Mouse (Mus musculus) T-helper 17 cell (primary cell): ENCODE data around the gene Gm13285.
"Not testable (repeated sequence)": the region's sequence is repeated elsewhere in the genome, so short reads cannot be mapped to it uniquely, and the experiment has no call there.

Source experiments
- in situ Hi-C, 2 experiments: fragments of 300-600 bp; cut with MboI, MseI; formaldehyde crosslinking; loops; 1 replicate in 1 of 2; 2 replicates in 1 of 2; pipeline ENCODE4 v1.15.1; 2025; ENCODE audit warnings: high pct_unique_total_duplicates in 2 of 2

The Gm13285 gene

GRCm38 (mm10) chr4:88793936-88794675 is 5.4 kb upstream of the Gm13285 start, which contains the start of gene Gm13275:
Gene Gm13275, plus strand, starts transcription at chr4:88794487.
- in situ Hi-C loops = not testable (repeated sequence)

- in situ Hi-C loops = not testable (repeated sequence)
Measured at GRCm38 (mm10) chr4:88797097-88797496, 2.4 kb upstream of the Gm13285 start, which contains the start of gene Gm13279. Gene Gm13279, plus strand, starts transcription at chr4:88797397.

GRCm38 (mm10) chr4:88802954-88803353 is 3.5 kb downstream of the Gm13285 start, which contains the start of gene Gm13287:
Gene Gm13287, plus strand, starts transcription at chr4:88803254.
- in situ Hi-C loops = loop anchor here in 1 of 2 experiments (5.0 to 25.0 kb wide), 2 partner anchors 66 to 1916 kb away; no protein-coding TSS in a partner anchor

- in situ Hi-C loops = loop anchor here in 1 of 2 experiments (5.0 to 25.0 kb wide), 2 partner anchors 33 to 1918 kb away; partner anchors contain the start of gene Gm13290
Measured at GRCm38 (mm10) chr4:88805231-88805630, 5.8 kb downstream of the Gm13285 start, which contains the start of gene Gm13288. Gene Gm13288, plus strand, starts transcription at chr4:88805531.

GRCm38 (mm10) chr4:88805761-88806160 is 6.3 kb downstream of the Gm13285 start:
- in situ Hi-C loops = loop anchor here in 1 of 2 experiments (5.0 to 25.0 kb wide), 2 partner anchors 33 to 1918 kb away; partner anchors contain the start of gene Gm13290

- in situ Hi-C loops = loop anchor here in 1 of 2 experiments (25.0 kb wide), 1 partner anchor 1929 kb away; no protein-coding TSS in a partner anchor
Measured at GRCm38 (mm10) chr4:88815928-88816327, 16.5 kb downstream of the Gm13285 start, which contains the start of gene Ifna7. Gene Ifna7, plus strand, starts transcription at chr4:88816228.

- in situ Hi-C loops = loop anchor here in 1 of 2 experiments (25.0 kb wide), 1 partner anchor 1932 kb away; no protein-coding TSS in a partner anchor
Measured at GRCm38 (mm10) chr4:88819659-88820058, 20.2 kb downstream of the Gm13285 start, which contains the start of gene Ifna11. Gene Ifna11, plus strand, starts transcription at chr4:88819959.

- in situ Hi-C loops = loop anchor here in 1 of 2 experiments (25.0 kb wide), 1 partner anchor 1936 kb away; no protein-coding TSS in a partner anchor
Measured at GRCm38 (mm10) chr4:88822995-88823394, 23.5 kb downstream of the Gm13285 start.

- in situ Hi-C loops = not testable (repeated sequence)
Measured at GRCm38 (mm10) chr4:88827116-88827515, 27.7 kb downstream of the Gm13285 start, which contains the start of gene Ifna6. Gene Ifna6, plus strand, starts transcription at chr4:88827416.

GRCm38 (mm10) chr4:88830523-88830922 is 31.1 kb downstream of the Gm13285 start:
- in situ Hi-C loops = no loop called here

- in situ Hi-C loops = not testable (repeated sequence)
Measured at GRCm38 (mm10) chr4:88835225-88835624, 35.8 kb downstream of the Gm13285 start, which contains the start of gene Ifna5. Gene Ifna5, plus strand, starts transcription at chr4:88835525.

GRCm38 (mm10) chr4:88838828-88839227 is 39.4 kb downstream of the Gm13285 start:
- in situ Hi-C loops = no loop called here

GRCm38 (mm10) chr4:88840058-88840457 is 40.6 kb downstream of the Gm13285 start:
- in situ Hi-C loops = no loop called here

GRCm38 (mm10) chr4:88841438-88841911 is 42.0 kb downstream of the Gm13285 start, which contains the start of gene Ifna4:
Gene Ifna4, plus strand, starts transcription at chr4:88841861.
- in situ Hi-C loops = no loop called here

- in situ Hi-C loops = no loop called here
Measured at GRCm38 (mm10) chr4:88845334-88845733, 45.9 kb downstream of the Gm13285 start.

- in situ Hi-C loops = no loop called here
Measured at GRCm38 (mm10) chr4:88849698-88850097, 50.2 kb downstream of the Gm13285 start, which contains the start of gene Ifna1. Gene Ifna1, plus strand, starts transcription at chr4:88850087.
